Mouse (Mus musculus) left cerebral cortex, postnatal 4 days (tissue): Measurements from ENCODE around the gene Dlg4. TPM values are rescaled to one million over a fixed set of nuclear protein-coding genes. Genes with fewer than 3 reads are reported as not detected.
A peak's percentile ranks its signal among the peaks of the same experiment; 100 is the strongest.
"Not testable (repeated sequence)": the region's sequence is repeated elsewhere in the genome, so short reads cannot be mapped to it uniquely, and the experiment has no call there.

Source experiments
- DNase-seq: peaks from one replicate; pipeline ENCODE4 v3.0.0-alpha.2; 2022
- intact Hi-C: fragments of 180-260 bp; cut with DNase I; formaldehyde crosslinking; loops from one replicate; pipeline ENCODE4 v1.15.1; 2025
- total RNA-seq, 2 experiments: library from RNA; stranded (reverse); gene quantifications; 2 replicates each; pipeline ENCODE4 v1.2.3; 2021

Dlg4 gene
- total RNA-seq, 2 experiments from 2014 or later, result 496 to 497 TPM

- intact Hi-C loops, result no loop called here
- DNase-seq, result peak; percentile 98
Observed at GRCm38 (mm10) chr11:69995391-69995960, 21.3 kb upstream of the Dlg4 start, which contains the start of gene Phf23. TSS of gene Phf23 (plus strand) at chr11:69995777.

GRCm38 (mm10) chr11:69996161-69997061, 20.3 kb upstream of the Dlg4 start:
- intact Hi-C loops, result no loop called here
- peak; percentile 78 for DNase-seq

- DNase-seq, result peak; percentile 87
- intact Hi-C loops, result no loop called here
Observed at GRCm38 (mm10) chr11:69997070-69997509, 19.7 kb upstream of the Dlg4 start.

- intact Hi-C loops, result no loop called here
- DNase-seq, result no peak
Observed at GRCm38 (mm10) chr11:69998567-69999491, 17.9 kb upstream of the Dlg4 start.

- no peak for DNase-seq
- intact Hi-C loops, result no loop called here
Observed at GRCm38 (mm10) chr11:69999666-70000065, 17.1 kb upstream of the Dlg4 start.

GRCm38 (mm10) chr11:70000396-70000898, 16.3 kb upstream of the Dlg4 start, which contains the start of gene Dvl2:
TSS of gene Dvl2 (plus strand) at chr11:70000595.
- intact Hi-C loops, result no loop called here
- DNase-seq, result peak; percentile 96

- intact Hi-C loops, result no loop called here
- no peak for DNase-seq
Observed at GRCm38 (mm10) chr11:70001159-70001558, 15.6 kb upstream of the Dlg4 start.

- peak; percentile 53 for DNase-seq
- intact Hi-C loops, result no loop called here
Observed at GRCm38 (mm10) chr11:70001865-70002264, 14.9 kb upstream of the Dlg4 start.

GRCm38 (mm10) chr11:70002471-70002870, 14.3 kb upstream of the Dlg4 start:
- intact Hi-C loops, result no loop called here

GRCm38 (mm10) chr11:70005521-70005920, 11.2 kb upstream of the Dlg4 start:
- intact Hi-C loops, result no loop called here
- DNase-seq, result no peak

More at GRCm38 (mm10) chr11:70002471-70002870, 14.3 kb upstream of the Dlg4 start:
- no peak for DNase-seq

- no peak for DNase-seq
- intact Hi-C loops, result no loop called here
Observed at GRCm38 (mm10) chr11:70010033-70010432, 6.7 kb upstream of the Dlg4 start.

GRCm38 (mm10) chr11:70010548-70010947, 6.2 kb upstream of the Dlg4 start:
- DNase-seq, result no peak
- intact Hi-C loops, result no loop called here

- no peak for DNase-seq
- intact Hi-C loops, result no loop called here
Observed at GRCm38 (mm10) chr11:70010961-70011360, 5.8 kb upstream of the Dlg4 start.

- intact Hi-C loops, result no loop called here
- DNase-seq, result no peak
Observed at GRCm38 (mm10) chr11:70012931-70013330, 3.8 kb upstream of the Dlg4 start.

GRCm38 (mm10) chr11:70013408-70013807, 3.3 kb upstream of the Dlg4 start:
- intact Hi-C loops, result no loop called here
- no peak for DNase-seq

GRCm38 (mm10) chr11:70014051-70014450, 2.7 kb upstream of the Dlg4 start:
- intact Hi-C loops, result no loop called here
- DNase-seq, result no peak

- peak; percentile 86 for DNase-seq
- intact Hi-C loops, result no loop called here
Observed at GRCm38 (mm10) chr11:70014880-70015558, 1.7 kb upstream of the Dlg4 start, which contains the start of gene Acadvl. TSS of gene Acadvl (minus strand) at chr11:70015411.

GRCm38 (mm10) chr11:70015677-70016076, 1.1 kb upstream of the Dlg4 start:
- no peak for DNase-seq
- intact Hi-C loops, result no loop called here

GRCm38 (mm10) chr11:70016177-70016576, 565 bp upstream of the Dlg4 start:
- intact Hi-C loops, DNase-seq: not testable (repeated sequence)

- intact Hi-C loops, result no loop called here
- no peak for DNase-seq
Observed at GRCm38 (mm10) chr11:70017199-70017767, 541 bp downstream of the Dlg4 start.
